In genomic region chr5:48034875-48035274, GRCm38 (mm10) we compare ENCODE assay signal across 25 mouse cellular contexts. TPM values are rescaled to one million over a fixed set of nuclear protein-coding genes. Genes with fewer than 3 reads are reported as not detected.
A peak's percentile ranks its signal among the peaks of the same experiment; 100 is the strongest.
DNase-seq lines count a peak whose midpoint lies in the region; ATAC-seq lines count a peak whose summit lies in the region.
"Had no signal": no experiment of that assay in that cellular context is flagged by ENCODE, and none has a peak within 500 bp of the region (broad histone marks: within the 10 kb centered on the region; RNA-seq: fewer than 3 reads in every experiment).

No protein-coding gene starts in this region.

- H3K27me3 ChIP-seq in embryonic facial prominence, embryonic 12.5 days, result no peaks in the 10 kb centered on the region
- no peaks in the 10 kb centered on the region for H3K27me3 ChIP-seq in embryonic facial prominence, embryonic 10.5 days (replicated peaks; ENCODE audit: low read depth, poor library complexity, severe bottlenecking)
- no peaks in the 10 kb centered on the region for H3K27me3 ChIP-seq in kidney, embryonic 15.5 days
- no peaks in the 10 kb centered on the region for H3K27me3 ChIP-seq in limb, embryonic 11.5 days (ENCODE audit: control insufficient read depth, insufficient read depth, low read length)
- H3K27me3 ChIP-seq in limb, embryonic 10.5 days (ENCODE audit: low read depth, poor library complexity, severe bottlenecking), result no peaks in the 10 kb centered on the region
- no peaks in the 10 kb centered on the region for H3K27me3 ChIP-seq in embryonic facial prominence, embryonic 14.5 days (replicated peaks; ENCODE audit: control insufficient read depth, insufficient read depth, low read length)
- H3K27me3 ChIP-seq: forebrain, embryonic 12.5 days; forebrain, embryonic 15.5 days; heart, embryonic 13.5 days had no signal

- H3K9me3 ChIP-seq in embryonic facial prominence, embryonic 12.5 days, result no peaks in the 10 kb centered on the region
- no peaks in the 10 kb centered on the region for H3K9me3 ChIP-seq in embryonic facial prominence, embryonic 10.5 days
- no peaks in the 10 kb centered on the region for H3K9me3 ChIP-seq in kidney, embryonic 15.5 days (replicated peaks)
- no peaks in the 10 kb centered on the region for H3K9me3 ChIP-seq in limb, embryonic 11.5 days (ENCODE audit: control insufficient read depth, low read length)
- no peaks in the 10 kb centered on the region for H3K9me3 ChIP-seq in limb, embryonic 10.5 days (replicated peaks)
- H3K9me3 ChIP-seq in embryonic facial prominence, embryonic 14.5 days (ENCODE audit: control insufficient read depth, low read length), result no peaks in the 10 kb centered on the region
- H3K9me3 ChIP-seq: forebrain, embryonic 12.5 days; forebrain, embryonic 15.5 days; heart, embryonic 10.5 days; heart, embryonic 13.5 days had no signal

- no peak overlapping the region for H3K27ac ChIP-seq in embryonic facial prominence, embryonic 12.5 days
- no peak overlapping the region for H3K27ac ChIP-seq in embryonic facial prominence, embryonic 10.5 days (replicated peaks)
- H3K27ac ChIP-seq in kidney, embryonic 15.5 days, result no peak overlapping the region
- no peak overlapping the region for H3K27ac ChIP-seq in limb, embryonic 11.5 days (replicated peaks; ENCODE audit: low read depth, low read length)
- H3K27ac ChIP-seq in limb, embryonic 10.5 days, result no peak overlapping the region
- H3K27ac ChIP-seq in embryonic facial prominence, embryonic 14.5 days (replicated peaks; ENCODE audit: low read depth, low read length), result no peak overlapping the region
- H3K27ac ChIP-seq: forebrain, embryonic 12.5 days; forebrain, embryonic 15.5 days; heart, adult 2 months; heart, embryonic 10.5 days; heart, embryonic 13.5 days had no signal

- ATAC-seq in embryonic facial prominence, embryonic 12.5 days (ENCODE audit: insufficient number of reproducible peaks, insufficient read depth, low FRiP score, low TSS enrichment), result peak; percentile 56; the same call in 1 of the 2 replicates
- peak; percentile 89 for ATAC-seq in kidney, embryonic 15.5 days (replicated peaks; ENCODE audit: low FRiP score)
- ATAC-seq in limb, embryonic 11.5 days (ENCODE audit: insufficient number of reproducible peaks, low FRiP score, low TSS enrichment, low read depth), result peak; percentile 60; the same call in 1 of the 2 replicates
- ATAC-seq in embryonic facial prominence, embryonic 14.5 days (ENCODE audit: low read depth), result 0 out of 2 replicates have a peak, but pooled peaks have one; percentile 15
- ATAC-seq: activated CD4-positive, CD25-positive, alpha-beta regulatory T cell, adult 4 months; forebrain, embryonic 15.5 days; hindbrain, embryonic 16.5 days had no signal

- H3K4me2 ChIP-seq in embryonic facial prominence, embryonic 12.5 days (replicated peaks), result no peak overlapping the region
- H3K4me2 ChIP-seq in kidney, embryonic 15.5 days, result no peak overlapping the region
- H3K4me2 ChIP-seq in limb, embryonic 11.5 days (ENCODE audit: low read depth, severe bottlenecking), result no peak overlapping the region
- no peak overlapping the region for H3K4me2 ChIP-seq in embryonic facial prominence, embryonic 14.5 days (ENCODE audit: low read depth, low read length)
- H3K4me2 ChIP-seq: forebrain, embryonic 12.5 days; forebrain, embryonic 15.5 days; heart, embryonic 13.5 days had no signal

- peaks cover 2% of the 10 kb centered on the region; the same call in 1 of the 2 replicates for H3K4me1 ChIP-seq in embryonic facial prominence, embryonic 12.5 days
- H3K4me1 ChIP-seq in embryonic facial prominence, embryonic 10.5 days, result peaks cover 13% of the 10 kb centered on the region; the same call in 1 of the 2 replicates
- H3K4me1 ChIP-seq in kidney, embryonic 15.5 days, result peaks cover 8% of the 10 kb centered on the region
- H3K4me1 ChIP-seq in limb, embryonic 11.5 days (ENCODE audit: control insufficient read depth, insufficient read depth, low read length), result no peaks in the 10 kb centered on the region
- H3K4me1 ChIP-seq in limb, embryonic 10.5 days, result peaks cover 6% of the 10 kb centered on the region; the same call in 1 of the 2 replicates
- peaks cover 3% of the 10 kb centered on the region; the same call in 1 of the 2 replicates for H3K4me1 ChIP-seq in embryonic facial prominence, embryonic 14.5 days (ENCODE audit: control insufficient read depth, insufficient read depth, low read length)
- H3K4me1 ChIP-seq: forebrain, embryonic 12.5 days; forebrain, embryonic 15.5 days; heart, embryonic 10.5 days; heart, embryonic 13.5 days had no signal

- no peak overlapping the region for H3K9ac ChIP-seq in embryonic facial prominence, embryonic 12.5 days
- H3K9ac ChIP-seq in kidney, embryonic 15.5 days, result no peak overlapping the region
- no peak overlapping the region for H3K9ac ChIP-seq in limb, embryonic 11.5 days (ENCODE audit: low read length)
- H3K9ac ChIP-seq in embryonic facial prominence, embryonic 14.5 days (ENCODE audit: low read depth, low read length), result no peak overlapping the region
- H3K9ac ChIP-seq: forebrain, embryonic 12.5 days; forebrain, embryonic 15.5 days; heart, embryonic 13.5 days had no signal

- WGBS in embryonic facial prominence, embryonic 12.5 days, result 58% methylated on average over 1 of the region's 1 CpGs
- WGBS in embryonic facial prominence, embryonic 10.5 days, result 68% methylated on average over 1 of the region's 1 CpGs
- WGBS in kidney, embryonic 15.5 days, result 39% methylated on average over 1 of the region's 1 CpGs
- 67% methylated on average over 1 of the region's 1 CpGs for whole genome bisulfite sequencing in limb, embryonic 11.5 days
- 75% methylated on average over 1 of the region's 1 CpGs for WGBS in limb, embryonic 10.5 days
- WGBS in embryonic facial prominence, embryonic 14.5 days, result 39% methylated on average over 1 of the region's 1 CpGs

- DNase-seq in embryonic facial prominence, embryonic 10.5 days (ENCODE audit: low spot score), result no peak
- DNase-seq in kidney, adult 9 months, result no peak
- DNase-seq in limb, embryonic 11.5 days (ENCODE audit: low spot score), result no peak
- no peak for DNase-seq in limb, embryonic 10.5 days (ENCODE audit: low spot score)
- peak; percentile 12 for DNase-seq in embryonic facial prominence, embryonic 14.5 days (ENCODE audit: low spot score)
- DNase-seq: adrenal gland, adult 8-10 months; adrenal gland, postnatal 25 days; cerebellum, adult 11-12 months; cerebellum, adult 8-10 months; cerebellum, postnatal 10 days; cerebellum, postnatal 36 days; embryo, embryonic 11 days; gastrocnemius, postnatal 25 days; heart, adult 2 months; heart, postnatal 14 days; heart, postnatal 4 days had no signal

- H3K36me3 ChIP-seq in embryonic facial prominence, embryonic 12.5 days, result no peaks in the 10 kb centered on the region
- H3K36me3 ChIP-seq in embryonic facial prominence, embryonic 10.5 days (replicated peaks), result no peaks in the 10 kb centered on the region
- H3K36me3 ChIP-seq in kidney, embryonic 15.5 days, result no peaks in the 10 kb centered on the region
- no peaks in the 10 kb centered on the region for H3K36me3 ChIP-seq in limb, embryonic 11.5 days (ENCODE audit: control insufficient read depth, insufficient read depth, low read length)
- H3K36me3 ChIP-seq in limb, embryonic 10.5 days, result no peaks in the 10 kb centered on the region
- no peaks in the 10 kb centered on the region for H3K36me3 ChIP-seq in embryonic facial prominence, embryonic 14.5 days (ENCODE audit: control insufficient read depth, insufficient read depth, low read length)
- H3K36me3 ChIP-seq: forebrain, embryonic 12.5 days; forebrain, embryonic 15.5 days; heart, embryonic 10.5 days; heart, embryonic 13.5 days had no signal

- H3K4me3 ChIP-seq in embryonic facial prominence, embryonic 12.5 days, result no peak overlapping the region
- H3K4me3 ChIP-seq in embryonic facial prominence, embryonic 10.5 days, result no peak overlapping the region
- no peak overlapping the region for H3K4me3 ChIP-seq in kidney, embryonic 15.5 days (replicated peaks)
- no peak overlapping the region for H3K4me3 ChIP-seq in limb, embryonic 11.5 days (ENCODE audit: low read depth, low read length)
- no peak overlapping the region for H3K4me3 ChIP-seq in limb, embryonic 10.5 days
- H3K4me3 ChIP-seq in embryonic facial prominence, embryonic 14.5 days (ENCODE audit: low read depth, low read length), result no peak overlapping the region
- H3K4me3 ChIP-seq: erythroblast, embryonic 14.5 days; forebrain, embryonic 12.5 days; forebrain, embryonic 15.5 days; heart, adult 2 months; heart, embryonic 10.5 days; heart, embryonic 13.5 days had no signal

RNA-seq across cellular contexts. Expression of gene Slit2, which starts 51.9 kb away (rescaled TPM):
- 37.1 and 38.0 TPM in 2 replicates for polyA plus RNA-seq in embryonic facial prominence, embryonic 12.5 days (2016; fragmentation: Nextera tagmentation; extraction: Ambion mirVana)
- polyA plus RNA-seq in embryonic facial prominence, embryonic 10.5 days (2016; fragmentation: Nextera tagmentation; extraction: Ambion mirVana), result 24.2 and 27.0 TPM in 2 replicates
- 34.8 and 36.3 TPM in 2 replicates for polyA plus RNA-seq in kidney, embryonic 15.5 days (2015; fragmentation: Nextera tagmentation; extraction: Ambion mirVana)
- 12.8 and 16.4 TPM in 2 replicates for polyA plus RNA-seq in limb, embryonic 11.5 days (2014; fragmentation: Nextera tagmentation; extraction: Ambion mirVana)
- polyA plus RNA-seq in limb, embryonic 10.5 days (2016; fragmentation: Nextera tagmentation; extraction: Ambion mirVana), result 13.5 and 17.8 TPM in 2 replicates
- polyA plus RNA-seq in embryonic facial prominence, embryonic 14.5 days (2014; fragmentation: Nextera tagmentation; extraction: Ambion mirVana), result 27.0 and 27.6 TPM in 2 replicates

Comparison
In these comparisons a context has a peak if more than half of its experiments do, and no peak if none do; other contexts are left out.
1. ATAC-seq: peak in every context shown above with its lines; median percentile 89 in kidney, embryonic 15.5 days; 60 in limb, embryonic 11.5 days; 56 in embryonic facial prominence, embryonic 12.5 days; 15 in embryonic facial prominence, embryonic 14.5 days.